Comparison of ENCODE assay signal across 9 mouse cellular contexts in the genomic region with DNA sequence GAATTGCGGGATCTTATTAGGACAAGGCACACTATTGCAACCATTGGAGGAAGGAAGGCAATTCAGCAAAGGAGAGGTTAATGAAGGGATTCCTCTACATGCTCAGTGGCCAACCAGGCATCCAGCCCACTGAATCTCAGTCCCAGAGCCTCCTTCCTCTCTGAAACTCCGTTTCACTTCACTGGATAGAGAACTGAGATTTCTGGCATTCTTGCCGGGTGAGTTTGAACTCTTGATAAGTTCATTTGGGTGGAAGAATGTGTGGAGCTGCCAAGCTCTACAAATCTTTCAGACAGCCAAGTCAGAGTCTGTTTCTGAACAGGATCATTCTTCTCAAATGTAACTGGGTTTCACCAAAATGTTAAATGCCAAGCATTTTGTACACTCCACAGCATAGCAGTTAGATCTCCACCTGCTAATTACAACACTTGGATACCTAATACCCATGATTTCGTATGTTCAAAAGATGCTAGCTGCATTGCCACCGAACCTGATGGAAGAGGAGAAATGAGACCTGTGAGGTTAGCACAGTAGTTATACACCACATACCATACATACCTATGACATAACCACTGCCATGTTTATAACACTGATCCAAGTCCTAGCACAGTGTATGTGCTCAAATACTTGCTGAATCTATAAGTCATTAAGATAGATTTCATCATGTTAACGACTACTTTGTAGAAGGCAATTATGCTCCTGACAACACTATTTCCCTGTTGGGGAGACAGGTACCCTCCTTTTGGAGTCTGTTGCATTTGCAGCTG. TPM values are rescaled to one million over a fixed set of nuclear protein-coding genes. Genes with fewer than 3 reads are reported as not detected.
DNase-seq lines count a peak whose midpoint lies in the region; ATAC-seq lines count a peak whose summit lies in the region.
"Had no signal": no experiment of that assay in that cellular context is flagged by ENCODE, and none has a peak within 500 bp of the region (broad histone marks: within the 10 kb centered on the region; RNA-seq: fewer than 3 reads in every experiment).

No protein-coding gene starts in this region.

- peak; percentile 34 for DNase-seq in adrenal gland, postnatal 10 days
- DNase-seq in adrenal gland, postnatal 4 days (ENCODE audit: low spot score in 2 of 2) = no peak
- DNase-seq in kidney, adult 11 months = peak; percentile 79
- DNase-seq in left cerebral cortex, adult 18-20 months (ENCODE audit: low spot score in 2 of 2) = no peak
- DNase-seq in layer of hippocampus, postnatal 14 days (ENCODE audit: low spot score in 2 of 2) = no peak

- no peaks in the 10 kb centered on the region for H3K4me1 ChIP-seq in embryonic facial prominence, embryonic 15.5 days
- peaks cover 16% of the 10 kb centered on the region for H3K4me1 ChIP-seq in lung, embryonic 16.5 days (replicated peaks; ENCODE audit: control insufficient read depth, insufficient read depth, low read length)

- no peak overlapping the region for H3K4me2 ChIP-seq in embryonic facial prominence, embryonic 15.5 days (replicated peaks)
- H3K4me2 ChIP-seq in lung, embryonic 16.5 days (ENCODE audit: low read depth, low read length) = no peak overlapping the region

- no peak overlapping the region for H3K9ac ChIP-seq in embryonic facial prominence, embryonic 15.5 days
- no peak overlapping the region for H3K9ac ChIP-seq in lung, embryonic 16.5 days (ENCODE audit: low read length)

- H3K9me3 ChIP-seq in embryonic facial prominence, embryonic 15.5 days (replicated peaks) = no peaks in the 10 kb centered on the region
- H3K9me3 ChIP-seq in lung, embryonic 16.5 days (ENCODE audit: control insufficient read depth, low read length) = no peaks in the 10 kb centered on the region

- peak; percentile 24; the same call in 1 of the 2 replicates for ATAC-seq in embryonic facial prominence, embryonic 15.5 days (ENCODE audit: insufficient number of reproducible peaks, low FRiP score, low TSS enrichment, low read depth)
- ATAC-seq in lung, embryonic 16.5 days (ENCODE audit: low read depth) = peak; percentile 90
- no peak for ATAC-seq in frontal cortex, adult (ENCODE audit: low TSS enrichment)

- no peaks in the 10 kb centered on the region for H3K27me3 ChIP-seq in embryonic facial prominence, embryonic 15.5 days
- H3K27me3 ChIP-seq in lung, embryonic 16.5 days (ENCODE audit: control insufficient read depth, insufficient read depth, low read depth, low read length) = no peaks in the 10 kb centered on the region
- H3K27me3 ChIP-seq: megakaryocyte, embryonic 14.5 days had no signal

- WGBS in embryonic facial prominence, embryonic 15.5 days = 57% methylated on average over 6 of the region's 6 CpGs
- 52% methylated on average over 6 of the region's 6 CpGs for WGBS in lung, embryonic 16.5 days

- no peak overlapping the region for H3K4me3 ChIP-seq in embryonic facial prominence, embryonic 15.5 days (replicated peaks)
- no peak overlapping the region for H3K4me3 ChIP-seq in lung, embryonic 16.5 days (ENCODE audit: low read length)

- H3K27ac ChIP-seq in embryonic facial prominence, embryonic 15.5 days (replicated peaks) = no peak overlapping the region
- H3K27ac ChIP-seq in lung, embryonic 16.5 days (ENCODE audit: low read length) = no peak overlapping the region

- no peaks in the 10 kb centered on the region for H3K36me3 ChIP-seq in embryonic facial prominence, embryonic 15.5 days
- no peaks in the 10 kb centered on the region for H3K36me3 ChIP-seq in lung, embryonic 16.5 days (ENCODE audit: control insufficient read depth, insufficient read depth, low read length)

RNA-seq across cellular contexts. Expression of gene P4ha1, which starts 12.2 kb away (rescaled TPM):
- total RNA-seq in adrenal gland, postnatal 10 days (2021) = 10 to 100 TPM; 22.1 to 25.3 TPM
- total RNA-seq in adrenal gland, postnatal 4 days (2021) = 10 to 100 TPM; 22.9 to 25.0 TPM
- 106 and 123 TPM in 2 replicates for polyA plus RNA-seq in embryonic facial prominence, embryonic 15.5 days (2015; fragmentation: Nextera tagmentation; extraction: Ambion mirVana)
- polyA plus RNA-seq in lung, embryonic 16.5 days (2015; fragmentation: Nextera tagmentation; extraction: Ambion mirVana) = 78.7 and 81.8 TPM in 2 replicates
- 10 to 100 TPM; 44.8 to 49.7 TPM for total RNA-seq in left cerebral cortex, adult 18-20 months (2021)
- total RNA-seq in layer of hippocampus, postnatal 14 days (2021) = 10 to 100 TPM; 33.5 to 39.5 TPM

Comparison
In these comparisons a context has a peak if more than half of its experiments do, and no peak if none do; other contexts are left out.
1. DNase-seq: peak in adrenal gland, postnatal 10 days (single experiment) and kidney, adult 11 months (single experiment); none in adrenal gland, postnatal 4 days (0 of 2), left cerebral cortex, adult 18-20 months (0 of 2) and layer of hippocampus, postnatal 14 days (0 of 2).